Mouse (Mus musculus) adrenal gland, adult (tissue): ENCODE measurements around the gene Tspan8.
"Not testable (repeated sequence)": the region's sequence is repeated elsewhere in the genome, so short reads cannot be mapped to it uniquely, and the experiment has no call there.

ENCODE experiments used
- DNase-seq, 2 experiments: peaks; one replicate each; pipeline ENCODE4 v3.0.0; 2022 to 2023; ENCODE audit warnings: low spot score in 1 of 2; ENCODE audit not compliant: inconsistent age in 2 of 2

Gene Tspan8

GRCm38 (mm10) chr10:115816511-115816910 is at the start of gene Tspan8:
Gene Tspan8, plus strand, starts transcription at chr10:115816832.
- DNase-seq: no peak

- DNase-seq: no peak
Measured at GRCm38 (mm10) chr10:115770032-115770431, 46.6 kb upstream of the Tspan8 start.

- DNase-seq: no peak
Measured at GRCm38 (mm10) chr10:115774451-115774850, 42.2 kb upstream of the Tspan8 start.

- DNase-seq: no peak
Measured at GRCm38 (mm10) chr10:115775945-115776905, 40.4 kb upstream of the Tspan8 start.

GRCm38 (mm10) chr10:115777366-115777765 is 39.3 kb upstream of the Tspan8 start:
- DNase-seq: no peak

GRCm38 (mm10) chr10:115778624-115779023 is 38.0 kb upstream of the Tspan8 start:
- DNase-seq: peak; percentile 9 to 47

- no peak for DNase-seq
Measured at GRCm38 (mm10) chr10:115780239-115781016, 36.2 kb upstream of the Tspan8 start.

- DNase-seq: no peak
Measured at GRCm38 (mm10) chr10:115783232-115783631, 33.4 kb upstream of the Tspan8 start.

- peak in 1 of 2 experiments; percentile 27 for DNase-seq
Measured at GRCm38 (mm10) chr10:115790788-115791187, 25.8 kb upstream of the Tspan8 start.

- DNase-seq: no peak
Measured at GRCm38 (mm10) chr10:115796072-115796788, 20.4 kb upstream of the Tspan8 start.

GRCm38 (mm10) chr10:115801464-115801863 is 15.2 kb upstream of the Tspan8 start:
- no peak for DNase-seq

- not testable (repeated sequence) for DNase-seq
Measured at GRCm38 (mm10) chr10:115803013-115803412, 13.6 kb upstream of the Tspan8 start.

- DNase-seq: no peak
Measured at GRCm38 (mm10) chr10:115803765-115804164, 12.9 kb upstream of the Tspan8 start.

- no peak for DNase-seq
Measured at GRCm38 (mm10) chr10:115805987-115806386, 10.6 kb upstream of the Tspan8 start.

GRCm38 (mm10) chr10:115809169-115809568 is 7.5 kb upstream of the Tspan8 start:
- DNase-seq: no peak

GRCm38 (mm10) chr10:115811519-115811918 is 5.1 kb upstream of the Tspan8 start:
- DNase-seq: no peak

- DNase-seq: no peak
Measured at GRCm38 (mm10) chr10:115814878-115815277, 1.8 kb upstream of the Tspan8 start.

- no peak for DNase-seq
Measured at GRCm38 (mm10) chr10:115817056-115817724, 558 bp downstream of the Tspan8 start.

- no peak for DNase-seq
Measured at GRCm38 (mm10) chr10:115825289-115825688, 8.7 kb downstream of the Tspan8 start.

GRCm38 (mm10) chr10:115828872-115829271 is 12.2 kb downstream of the Tspan8 start:
- no peak for DNase-seq

GRCm38 (mm10) chr10:115829696-115830095 is 13.1 kb downstream of the Tspan8 start:
- no peak for DNase-seq
